Mouse (Mus musculus) hindbrain, embryonic 11.5 days (tissue): ENCODE results near the gene Cyp2d22. TPM values are rescaled to one million over a fixed set of nuclear protein-coding genes. Genes with fewer than 3 reads are reported as not detected.

Source experiments
- ATAC-seq: fragments of 200-750 bp; cut with Nextera tagmentation; 2 replicates; pipeline ENCODE4 v1.8.0; 2017; ENCODE audit warnings: mild to moderate bottlenecking, moderate TSS enrichment, moderate library complexity; ENCODE audit not compliant: low FRiP score
- DNase-seq: peaks from one replicate; pipeline ENCODE4 v3.0.0-alpha.2; 2015; ENCODE audit warnings: low spot score
- H3K27ac ChIP-seq: fragments of 300-500 bp; sonication (generic); 2 replicates; pipeline ENCODE4 v1.5.1; 2014; ENCODE audit warnings: mild to moderate bottlenecking, low read depth, low read length
- H3K27me3 ChIP-seq: fragments of 300-500 bp; sonication (generic); 2 replicates; pipeline ENCODE4 v1.6.1; 2014; ENCODE audit warnings: mild to moderate bottlenecking, low read length, moderate library complexity, mixed read lengths; ENCODE audit not compliant: control insufficient read depth, insufficient read depth
- H3K36me3 ChIP-seq: fragments of 300-500 bp; sonication (generic); 2 replicates; pipeline ENCODE4 v1.6.1; 2014; ENCODE audit warnings: mild to moderate bottlenecking, low read length, moderate library complexity, mixed read lengths; ENCODE audit not compliant: control insufficient read depth, insufficient read depth
- H3K4me1 ChIP-seq: fragments of 300-500 bp; sonication (generic); replicated peaks from 2 replicates; pipeline ENCODE4 v1.6.1; 2014; ENCODE audit warnings: low read length, mixed read lengths; ENCODE audit not compliant: control insufficient read depth, insufficient read depth
- H3K4me2 ChIP-seq: fragments of 300-500 bp; sonication (generic); replicated peaks from 2 replicates; pipeline ENCODE4 v1.6.1; 2014; ENCODE audit warnings: mild to moderate bottlenecking, low read depth, low read length
- H3K4me3 ChIP-seq: fragments of 300-500 bp; sonication (generic); 2 replicates; pipeline ENCODE4 v1.5.1; 2014; ENCODE audit warnings: low read depth, low read length
- H3K9ac ChIP-seq: fragments of 300-500 bp; sonication (generic); 2 replicates; pipeline ENCODE4 v1.6.1; 2014; ENCODE audit warnings: low read depth, low read length
- H3K9me3 ChIP-seq: fragments of 300-500 bp; sonication (generic); 2 replicates; pipeline ENCODE4 v1.6.1; 2016; ENCODE audit warnings: low read length; ENCODE audit not compliant: control insufficient read depth
- WGBS: fragments of 180-500 bp; shearing (Covaris S2); extraction: QIAGEN DNeasy Blood & Tissue Kit; methylation state at CpG from one replicate; pipeline ENCODE4 v1.1.7; 2014; 5-methylcytosine and 5-hydroxymethylcytosine counted together
- polyA plus RNA-seq: library from polyadenylated mRNA; unstranded; fragments of >200 nt; fragmentation: Nextera tagmentation; extraction: Ambion mirVana; gene quantifications from 2 replicates; pipeline ENCODE4 v1.2.1, GENCODE M21; 2014

Gene Cyp2d22
- polyA plus RNA-seq, 1 experiment from 2014 or later, result 2.1 TPM

DNA sequence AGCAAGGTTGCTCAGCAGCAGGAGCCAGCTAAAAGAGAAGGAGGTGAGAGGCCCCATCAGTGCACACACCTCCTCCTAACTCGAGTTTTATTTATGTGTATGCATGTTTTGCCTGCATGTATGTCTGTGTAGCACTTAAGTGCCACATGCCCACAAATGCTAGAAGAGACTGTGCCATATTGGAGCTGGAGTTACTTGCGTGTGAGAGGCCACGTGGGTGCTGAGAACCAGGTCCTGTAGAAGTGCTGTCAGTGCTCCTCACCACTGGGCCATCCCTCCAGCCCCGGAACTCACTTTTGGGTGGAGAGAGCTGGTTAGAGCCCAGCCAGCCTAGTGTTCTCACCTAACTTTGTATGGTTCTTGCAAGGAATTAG is 32.8 kb downstream of the Cyp2d22 start:
- Histone ChIP-seq H3K9ac (no peak overlapping the region), H3K4me3 (no peak overlapping the region; the same call in 1 of the 2 replicates), H3K27ac (no peak overlapping the region), H3K36me3 (0 out of 2 replicates have a peak, but pooled peaks cover 6% of the 10 kb centered on the region), H3K27me3 (no peaks in the 10 kb centered on the region), H3K4me1 (no peaks in the 10 kb centered on the region; the same call in 1 of the 2 replicates), H3K4me2 (peak overlapping the region; percentile 59; the same call in 1 of the 2 replicates), H3K9me3 (no peaks in the 10 kb centered on the region)
- DNase-seq, result no peak
- 80% methylated on average over 4 of the region's 4 CpGs for WGBS
- no peak for ATAC-seq

DNA sequence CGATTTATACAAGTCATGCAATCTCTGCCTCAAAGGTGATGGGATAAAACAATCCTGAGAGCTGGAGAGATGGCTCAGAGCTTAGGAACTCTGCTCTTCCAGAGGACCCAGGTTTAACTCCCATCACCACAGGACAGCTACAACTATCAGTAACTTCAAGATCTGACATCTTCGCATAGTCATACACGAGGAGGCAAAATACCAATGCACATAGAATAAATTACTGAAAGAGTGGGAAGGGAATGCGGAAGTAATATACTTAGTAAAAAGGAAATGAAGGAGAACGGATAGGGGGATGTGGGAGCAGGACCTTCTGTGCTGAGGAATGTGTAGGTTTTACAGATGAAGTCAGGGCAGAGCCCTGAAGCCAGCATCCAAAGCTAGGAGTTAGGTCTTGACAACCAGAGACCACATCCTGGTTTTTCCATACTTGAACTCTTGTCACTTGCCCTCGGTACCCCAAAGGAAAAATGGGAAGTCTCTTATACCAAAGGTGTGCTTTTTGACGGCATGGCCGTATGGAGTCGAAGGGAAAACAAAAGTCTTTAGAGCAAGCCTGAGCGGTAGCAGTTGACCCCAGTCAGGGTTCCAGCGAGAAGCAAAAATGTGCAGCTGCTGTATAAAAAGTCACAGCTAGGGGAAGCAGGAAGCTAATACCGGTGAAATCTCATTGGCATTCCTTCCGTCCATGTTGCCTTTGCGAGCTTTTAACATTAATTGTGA is 33.3 kb downstream of the Cyp2d22 start:
- Histone ChIP-seq H3K4me3 (peak overlapping the region; percentile 38), H3K36me3 (0 out of 2 replicates have a peak, but pooled peaks cover 6% of the 10 kb centered on the region), H3K9ac (peak overlapping the region; percentile 56), H3K4me2 (peak overlapping the region; percentile 59), H3K27me3 (no peaks in the 10 kb centered on the region), H3K9me3 (no peaks in the 10 kb centered on the region), H3K27ac (no peak overlapping the region), H3K4me1 (no peaks in the 10 kb centered on the region; the same call in 1 of the 2 replicates)
- 69% methylated on average over 14 of the region's 14 CpGs for WGBS
- DNase-seq (no peak), ATAC-seq (peak; percentile 12; the same call in 1 of the 2 replicates)

DNA sequence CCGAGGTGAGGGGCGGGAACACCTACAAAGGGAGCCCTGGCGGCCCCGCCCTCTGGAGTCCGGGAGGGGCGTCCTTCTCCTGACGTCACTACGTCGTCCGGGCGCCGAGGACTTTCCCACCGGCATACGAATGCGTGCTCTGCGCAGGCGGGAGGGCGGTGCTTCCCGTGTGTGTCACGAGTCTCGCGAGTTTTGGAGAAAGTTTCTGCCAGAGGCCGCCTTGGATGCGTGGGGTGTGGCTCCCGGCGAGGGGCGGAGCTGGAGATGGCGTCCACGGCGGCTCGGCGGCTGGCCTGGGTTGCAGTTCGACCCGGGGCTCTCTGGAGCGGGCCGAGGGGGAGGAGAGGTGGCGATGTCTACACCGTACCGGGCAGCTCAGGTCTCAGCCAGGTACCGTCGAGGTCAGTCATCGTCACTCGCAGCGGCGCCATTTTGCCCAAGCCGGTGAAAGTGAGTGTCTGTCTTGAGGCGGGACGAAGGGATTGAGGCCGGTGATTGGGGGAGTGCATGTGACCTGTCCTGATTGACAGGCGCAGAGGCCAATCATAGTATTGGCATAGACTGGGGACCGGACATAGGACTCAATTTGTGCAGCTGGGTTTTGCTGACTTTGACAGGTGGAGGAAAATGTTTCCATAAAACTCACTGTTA is 34.1 kb downstream of the Cyp2d22 start:
- Histone ChIP-seq H3K4me3 (peak overlapping the region; percentile 38), H3K36me3 (0 out of 2 replicates have a peak, but pooled peaks cover 6% of the 10 kb centered on the region), H3K27ac (peak overlapping the region; percentile 18; the same call in 1 of the 2 replicates), H3K9me3 (no peaks in the 10 kb centered on the region), H3K27me3 (0 out of 2 replicates have a peak, but pooled peaks cover 1% of the 10 kb centered on the region), H3K4me1 (peaks cover 4% of the 10 kb centered on the region; the same call in 1 of the 2 replicates), H3K4me2 (peak overlapping the region; percentile 59), H3K9ac (peak overlapping the region; percentile 56)
- WGBS, result under 1% methylated on average over 50 of the region's 51 CpGs
- DNase-seq, result peak; percentile 98
- ATAC-seq, result peak; percentile 99

DNA sequence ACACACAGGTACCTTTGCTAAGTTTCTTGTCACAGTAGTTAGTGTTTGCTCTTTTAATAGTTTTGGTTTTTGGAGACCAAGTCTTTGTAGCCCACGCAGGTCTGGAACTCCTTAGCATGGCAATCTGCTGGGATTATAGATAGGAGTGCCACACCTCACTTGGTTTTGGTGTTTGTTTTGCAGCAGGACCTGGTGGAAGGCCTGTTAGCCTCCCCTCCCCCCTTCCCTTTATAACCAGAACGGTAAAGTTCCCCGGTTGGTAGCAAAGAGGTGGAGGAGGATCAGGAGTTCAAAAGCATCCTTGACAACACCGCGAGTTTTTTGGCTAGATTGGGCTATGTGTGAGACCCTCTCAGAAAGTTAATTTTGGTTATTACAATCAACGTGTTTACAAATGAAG is 35.1 kb downstream of the Cyp2d22 start:
- H3K9ac ChIP-seq, result no peak overlapping the region
- H3K27me3 ChIP-seq, result peaks cover 3% of the 10 kb centered on the region; the same call in 1 of the 2 replicates
- H3K4me3 ChIP-seq, result no peak overlapping the region
- H3K9me3 ChIP-seq, result no peaks in the 10 kb centered on the region
- no peak overlapping the region for H3K27ac ChIP-seq
- H3K4me1 ChIP-seq, result peaks cover 4% of the 10 kb centered on the region; the same call in 1 of the 2 replicates
- H3K4me2 ChIP-seq, result no peak overlapping the region
- DNase-seq (no peak), ATAC-seq (no peak)
- 88% methylated on average over 6 of the region's 6 CpGs for WGBS
- H3K36me3 ChIP-seq, result 0 out of 2 replicates have a peak, but pooled peaks cover 6% of the 10 kb centered on the region

DNA sequence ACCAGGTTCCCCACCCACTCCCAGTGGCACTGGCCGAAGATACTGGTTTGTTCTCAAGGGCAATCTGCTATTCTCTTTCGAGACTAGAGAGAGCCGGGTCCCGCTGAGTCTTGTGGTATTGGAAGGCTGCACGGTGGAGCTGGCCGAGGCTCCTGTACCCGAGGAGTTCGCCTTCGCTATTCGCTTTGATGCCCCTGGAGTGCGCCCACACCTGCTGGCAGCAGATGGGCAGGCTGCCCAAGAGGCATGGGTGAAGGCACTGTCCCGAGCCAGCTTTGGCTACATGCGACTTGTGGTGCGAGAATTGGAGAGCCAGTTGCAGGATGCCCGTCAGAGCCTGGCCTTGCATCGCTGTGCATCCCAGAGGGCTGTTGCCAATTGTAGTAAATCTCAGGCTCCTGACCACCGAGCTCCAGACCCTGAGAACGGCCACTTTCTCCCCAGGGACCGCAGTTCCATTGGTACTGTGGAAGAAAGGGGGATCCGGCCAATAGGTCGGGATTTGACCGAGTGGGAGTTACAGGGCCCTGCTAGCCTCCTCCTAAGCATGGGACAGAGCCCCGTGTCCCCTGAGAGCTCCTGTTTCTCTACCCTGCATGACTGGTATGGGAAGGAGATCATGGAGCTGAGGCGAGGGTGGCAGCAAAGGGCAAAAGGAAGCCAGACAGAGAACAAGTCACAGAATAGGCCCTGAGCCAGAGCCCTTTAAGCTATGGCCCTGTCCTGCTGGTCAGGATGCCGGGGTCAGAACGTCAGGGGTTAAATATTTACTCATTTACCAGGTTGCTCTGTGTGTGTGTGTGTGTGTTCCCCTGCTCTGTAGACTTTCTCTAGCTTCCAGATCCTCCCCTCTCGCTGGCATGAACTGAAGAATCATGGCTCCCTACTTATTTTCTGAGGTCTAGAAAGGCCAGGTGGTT is 36.4 kb downstream of the Cyp2d22 start:
- no peak overlapping the region for H3K27ac ChIP-seq
- DNase-seq (no peak), ATAC-seq (no peak)
- H3K4me3 ChIP-seq, result no peak overlapping the region
- H3K27me3 ChIP-seq, result peaks cover 7% of the 10 kb centered on the region; the same call in 1 of the 2 replicates
- 90% methylated on average over 27 of the region's 27 CpGs for WGBS
- no peak overlapping the region for H3K4me2 ChIP-seq
- H3K9me3 ChIP-seq, result no peaks in the 10 kb centered on the region
- H3K36me3 ChIP-seq, result 0 out of 2 replicates have a peak, but pooled peaks cover 2% of the 10 kb centered on the region
- H3K9ac ChIP-seq, result no peak overlapping the region
- peaks cover 4% of the 10 kb centered on the region; the same call in 1 of the 2 replicates for H3K4me1 ChIP-seq

DNA sequence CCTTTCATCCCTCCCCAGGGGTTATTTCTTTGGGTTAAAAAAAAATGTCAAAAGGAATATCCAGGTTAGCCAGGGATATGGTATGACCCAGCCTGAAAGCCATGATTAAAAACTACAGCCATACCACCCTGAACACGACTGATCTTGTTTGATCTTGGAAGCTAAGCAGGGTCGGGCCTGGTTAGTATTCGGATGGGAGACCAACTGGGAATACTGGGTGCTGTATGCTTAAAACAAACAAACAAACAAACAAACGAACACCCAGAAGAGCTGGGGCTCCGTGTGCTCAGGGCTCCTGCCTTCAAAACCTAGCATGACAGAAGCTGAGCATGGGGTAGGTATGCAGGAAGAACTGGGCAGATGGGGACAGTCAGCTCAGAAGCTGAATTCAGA is 37.5 kb downstream of the Cyp2d22 start:
- ATAC-seq, result no peak
- no peak overlapping the region for H3K27ac ChIP-seq

DNA sequence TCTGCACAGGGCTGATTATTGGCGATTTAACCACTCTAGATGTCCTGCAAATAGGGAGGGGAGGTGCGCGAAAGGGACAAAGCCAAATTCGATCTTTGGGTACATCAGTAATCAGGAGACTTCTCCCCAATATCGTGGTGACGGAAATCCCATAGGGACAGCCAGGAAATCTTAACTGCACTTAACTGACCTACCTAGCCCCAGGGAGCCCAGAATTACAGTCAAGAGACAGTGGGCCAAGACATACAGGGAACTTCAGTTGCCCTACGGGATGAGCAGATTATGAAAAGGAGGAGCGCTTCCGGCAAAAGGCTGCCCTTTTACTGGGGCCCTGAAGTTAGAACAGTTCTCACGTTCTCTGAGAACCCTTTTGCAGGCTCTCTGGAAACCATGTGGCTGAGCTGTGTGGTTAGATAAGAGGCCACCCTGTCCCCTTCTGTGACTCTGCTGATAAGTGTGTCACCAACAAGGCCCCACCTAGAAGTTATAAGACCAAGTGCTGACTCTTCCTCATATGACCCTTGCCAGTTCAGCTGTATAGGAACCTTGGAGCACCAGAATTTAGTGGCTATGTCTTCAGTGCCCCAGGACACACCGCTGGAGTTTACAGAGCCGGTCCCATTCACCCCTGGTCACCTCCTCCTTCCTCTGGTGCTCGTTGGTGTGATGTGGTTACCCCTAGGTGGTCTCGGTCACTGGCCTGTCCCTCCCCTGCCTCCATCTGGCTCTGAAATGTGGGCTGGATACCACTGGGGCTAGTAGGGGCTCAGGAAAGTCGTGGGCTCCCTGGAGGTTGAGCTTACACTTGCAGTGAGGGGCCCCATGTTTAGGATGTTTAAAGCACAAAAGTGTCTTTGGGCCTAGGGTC is 38.2 kb downstream of the Cyp2d22 start:
- no peak overlapping the region; the same call in 1 of the 2 replicates for H3K4me3 ChIP-seq
- H3K36me3 ChIP-seq, result no peaks in the 10 kb centered on the region
- H3K4me2 ChIP-seq, result no peak overlapping the region; the same call in 1 of the 2 replicates
- peak overlapping the region; percentile 4; the same call in 1 of the 2 replicates for H3K27ac ChIP-seq
- ATAC-seq (no peak), DNase-seq (peak; percentile 12)
- H3K9me3 ChIP-seq, result no peaks in the 10 kb centered on the region
- H3K9ac ChIP-seq, result peak overlapping the region; percentile 53; the same call in 1 of the 2 replicates
- WGBS, result 65% methylated on average over 15 of the region's 15 CpGs
- H3K4me1 ChIP-seq, result peaks cover 9% of the 10 kb centered on the region; the same call in 1 of the 2 replicates
- peaks cover 7% of the 10 kb centered on the region; the same call in 1 of the 2 replicates for H3K27me3 ChIP-seq

More for the DNA sequence above, 37.5 kb downstream of the Cyp2d22 start:
- H3K4me2 ChIP-seq, result no peak overlapping the region
- no peaks in the 10 kb centered on the region for H3K36me3 ChIP-seq
- peaks cover 7% of the 10 kb centered on the region; the same call in 1 of the 2 replicates for H3K4me1 ChIP-seq
- H3K27me3 ChIP-seq, result peaks cover 7% of the 10 kb centered on the region; the same call in 1 of the 2 replicates
- no peaks in the 10 kb centered on the region for H3K9me3 ChIP-seq
- WGBS, result 76% methylated on average over 5 of the region's 5 CpGs
- DNase-seq, result peak; percentile 23
- H3K9ac ChIP-seq, result no peak overlapping the region
- H3K4me3 ChIP-seq, result no peak overlapping the region
